Mouse (Mus musculus): ENCODE measurements around the gene Prrc2b. TPM values are rescaled to one million over a fixed set of nuclear protein-coding genes. Genes with fewer than 3 reads are reported as not detected.

Gene Prrc2b
- polyA plus RNA-seq, 1 experiment = 35.1 TPM

- 46% methylated on average over 16 of the region's 16 CpGs for WGBS
- TF ChIP-seq POLR2A (IDR thresholded peaks at IDR 0.05; ENCODE audit: low read depth, low read length) (no peak), CTCF (IDR thresholded peaks at IDR 0.05; ENCODE audit: extremely low read depth, insufficient read depth, insufficient read length, insufficient replicate concordance) (no peak)
- Histone ChIP-seq H3K4me3 (ENCODE audit: extremely low read depth, insufficient read depth, insufficient read length) (no peak overlapping the region), H3K36me3 (ENCODE audit: control insufficient read depth, insufficient read depth, low read length) (no peaks in the 10 kb centered on the region), H3K27ac (ENCODE audit: insufficient read depth, low read length) (peak overlapping the region; percentile 44; the same call in 1 of the 2 replicates), H3K27me3 (ENCODE audit: control insufficient read depth, insufficient read depth, low read length) (no peaks in the 10 kb centered on the region), H3K4me1 (ENCODE audit: control insufficient read depth, insufficient read depth, insufficient read length) (peaks cover 3% of the 10 kb centered on the region; the same call in 1 of the 2 replicates)
- DNase-seq (ENCODE audit: low read depth in 1 of 2, low spot score in 2 of 2) = no peak
These were observed 23.0 kb upstream of the Prrc2b start for GRCm38 (mm10) chr2:32127653-32128535.

DNA sequence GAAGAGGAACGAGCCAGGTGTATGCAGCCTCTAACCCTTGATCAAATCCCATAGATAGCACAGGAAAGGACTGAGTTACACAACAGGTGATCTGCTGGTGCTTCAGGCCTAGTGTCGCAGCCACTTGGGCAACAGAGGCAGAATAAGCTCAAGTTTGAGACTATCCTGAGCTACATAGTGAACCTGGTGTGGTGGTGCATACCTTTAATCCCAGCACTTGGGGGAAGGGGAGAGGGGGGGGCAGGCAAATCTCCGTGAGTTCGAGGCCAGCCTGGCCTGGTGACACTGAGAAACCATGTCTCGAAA is 22.4 kb upstream of the Prrc2b start:
- peak overlapping the region; percentile 44; the same call in 1 of the 2 replicates for H3K27ac ChIP-seq (ENCODE audit: insufficient read depth, low read length)
- no peak overlapping the region for H3K4me3 ChIP-seq (ENCODE audit: extremely low read depth, insufficient read depth, insufficient read length)
- H3K36me3 ChIP-seq (ENCODE audit: control insufficient read depth, insufficient read depth, low read length) = no peaks in the 10 kb centered on the region
- no peak for DNase-seq (ENCODE audit: low read depth in 1 of 2, low spot score in 2 of 2)
- no peaks in the 10 kb centered on the region for H3K27me3 ChIP-seq (ENCODE audit: control insufficient read depth, insufficient read depth, low read length)
- TF ChIP-seq POLR2A (IDR thresholded peaks at IDR 0.05; ENCODE audit: low read depth, low read length) (no peak), CTCF (IDR thresholded peaks at IDR 0.05; ENCODE audit: extremely low read depth, insufficient read depth, insufficient read length, insufficient replicate concordance) (no peak)
- WGBS = 86% methylated on average over 5 of the region's 5 CpGs
- H3K4me1 ChIP-seq (ENCODE audit: control insufficient read depth, insufficient read depth, insufficient read length) = peaks cover 3% of the 10 kb centered on the region; the same call in 1 of the 2 replicates

GRCm38 (mm10) chr2:32129383-32130074 is 21.4 kb upstream of the Prrc2b start:
- Histone ChIP-seq H3K27ac (ENCODE audit: insufficient read depth, low read length) (no peak overlapping the region), H3K27me3 (ENCODE audit: control insufficient read depth, insufficient read depth, low read length) (no peaks in the 10 kb centered on the region), H3K36me3 (ENCODE audit: control insufficient read depth, insufficient read depth, low read length) (no peaks in the 10 kb centered on the region), H3K4me1 (ENCODE audit: control insufficient read depth, insufficient read depth, insufficient read length) (peaks cover 3% of the 10 kb centered on the region; the same call in 1 of the 2 replicates), H3K4me3 (ENCODE audit: extremely low read depth, insufficient read depth, insufficient read length) (no peak overlapping the region)
- no peak for DNase-seq (ENCODE audit: low read depth in 1 of 2, low spot score in 2 of 2)
- TF ChIP-seq CTCF (IDR thresholded peaks at IDR 0.05; ENCODE audit: extremely low read depth, insufficient read depth, insufficient read length, insufficient replicate concordance) (no peak), POLR2A (IDR thresholded peaks at IDR 0.05; ENCODE audit: low read depth, low read length) (no peak)
- 87% methylated on average over 11 of the region's 11 CpGs for WGBS

DNA sequence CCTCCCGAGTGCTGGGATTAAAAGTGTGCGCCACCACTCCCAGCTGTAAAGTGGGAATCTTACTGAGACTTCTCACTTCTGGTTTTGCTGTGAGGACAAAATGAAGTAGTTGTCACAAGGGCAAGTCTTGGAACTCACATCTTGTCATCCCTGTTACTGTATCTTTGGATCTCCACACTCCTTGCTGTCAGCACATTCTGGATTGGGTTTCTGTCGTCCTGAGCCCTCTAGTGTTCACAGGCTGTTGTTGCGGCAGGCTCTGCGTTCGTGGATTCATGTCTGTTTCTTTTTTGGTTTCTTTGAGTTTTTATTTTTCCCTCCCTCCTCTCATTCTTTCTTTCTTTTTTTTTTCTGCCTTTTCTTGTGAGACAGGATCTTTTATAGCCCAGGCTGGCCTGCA is 20.4 kb upstream of the Prrc2b start:
- Histone ChIP-seq H3K4me3 (ENCODE audit: extremely low read depth, insufficient read depth, insufficient read length) (no peak overlapping the region), H3K27me3 (ENCODE audit: control insufficient read depth, insufficient read depth, low read length) (no peaks in the 10 kb centered on the region), H3K27ac (ENCODE audit: insufficient read depth, low read length) (no peak overlapping the region), H3K36me3 (ENCODE audit: control insufficient read depth, insufficient read depth, low read length) (no peaks in the 10 kb centered on the region), H3K4me1 (ENCODE audit: control insufficient read depth, insufficient read depth, insufficient read length) (peaks cover 3% of the 10 kb centered on the region; the same call in 1 of the 2 replicates)
- WGBS = 35% methylated on average over 6 of the region's 6 CpGs
- peak in 1 of 2 experiments; percentile 28 for DNase-seq (ENCODE audit: low read depth in 1 of 2, low spot score in 2 of 2)
- TF ChIP-seq CTCF (IDR thresholded peaks at IDR 0.05; ENCODE audit: extremely low read depth, insufficient read depth, insufficient read length, insufficient replicate concordance) = peak; percentile 76; the same call in 1 of the 2 replicates
- TF ChIP-seq POLR2A (IDR thresholded peaks at IDR 0.05; ENCODE audit: low read depth, low read length) = no peak

DNA sequence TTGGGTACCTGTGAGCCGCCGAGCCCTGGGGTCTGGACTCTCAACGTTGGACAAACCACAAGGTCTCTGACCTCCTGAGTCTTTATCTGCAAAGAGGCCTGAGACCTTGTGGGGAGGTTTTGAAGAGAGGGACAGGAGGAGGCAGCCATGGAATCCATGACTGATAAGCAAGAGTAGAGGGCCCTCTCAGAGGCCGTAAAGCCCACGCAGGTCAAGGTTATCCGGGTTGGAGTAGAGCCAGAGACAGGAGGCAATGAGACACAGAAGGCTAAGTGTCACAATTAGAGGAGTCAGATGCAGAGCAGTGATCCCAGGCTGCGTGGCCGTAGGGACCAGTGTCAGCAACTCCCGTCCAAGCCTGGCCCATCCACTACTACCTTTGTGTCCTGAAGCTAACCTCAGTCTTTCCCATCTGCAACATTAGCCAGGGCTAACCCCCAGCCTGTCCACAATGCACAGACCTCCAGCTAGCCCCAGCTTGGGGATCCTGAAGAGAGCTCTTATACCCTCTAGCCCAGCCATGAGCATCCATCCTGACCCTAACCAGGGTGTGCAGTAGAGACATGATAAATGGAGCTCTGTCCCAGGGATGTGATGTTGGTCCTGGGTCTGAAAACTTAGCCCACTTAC is 19.6 kb upstream of the Prrc2b start:
- Histone ChIP-seq H3K4me3 (ENCODE audit: extremely low read depth, insufficient read depth, insufficient read length) (no peak overlapping the region), H3K27me3 (ENCODE audit: control insufficient read depth, insufficient read depth, low read length) (no peaks in the 10 kb centered on the region), H3K4me1 (ENCODE audit: control insufficient read depth, insufficient read depth, insufficient read length) (peaks cover 3% of the 10 kb centered on the region; the same call in 1 of the 2 replicates), H3K36me3 (ENCODE audit: control insufficient read depth, insufficient read depth, low read length) (no peaks in the 10 kb centered on the region), H3K27ac (ENCODE audit: insufficient read depth, low read length) (no peak overlapping the region)
- TF ChIP-seq CTCF (IDR thresholded peaks at IDR 0.05; ENCODE audit: extremely low read depth, insufficient read depth, insufficient read length, insufficient replicate concordance) (no peak), POLR2A (IDR thresholded peaks at IDR 0.05; ENCODE audit: low read depth, low read length) (no peak)
- WGBS = 84% methylated on average over 9 of the region's 9 CpGs
- DNase-seq (ENCODE audit: low read depth in 1 of 2, low spot score in 2 of 2) = no peak

GRCm38 (mm10) chr2:32131866-32132566 is 18.9 kb upstream of the Prrc2b start:
- 73% methylated on average over 6 of the region's 6 CpGs for WGBS
- Histone ChIP-seq H3K36me3 (ENCODE audit: control insufficient read depth, insufficient read depth, low read length) (no peaks in the 10 kb centered on the region), H3K27ac (ENCODE audit: insufficient read depth, low read length) (no peak overlapping the region), H3K4me1 (ENCODE audit: control insufficient read depth, insufficient read depth, insufficient read length) (peaks cover 3% of the 10 kb centered on the region; the same call in 1 of the 2 replicates), H3K27me3 (ENCODE audit: control insufficient read depth, insufficient read depth, low read length) (no peaks in the 10 kb centered on the region), H3K4me3 (ENCODE audit: extremely low read depth, insufficient read depth, insufficient read length) (no peak overlapping the region)
- no peak for TF ChIP-seq POLR2A (IDR thresholded peaks at IDR 0.05; ENCODE audit: low read depth, low read length)
- TF ChIP-seq CTCF (IDR thresholded peaks at IDR 0.05; ENCODE audit: extremely low read depth, insufficient read depth, insufficient read length, insufficient replicate concordance) = no peak
- DNase-seq (ENCODE audit: low read depth in 1 of 2, low spot score in 2 of 2) = no peak

Measured in spleen, adult 2 months (tissue).